Mouse (Mus musculus): Measurements from ENCODE around the gene Btbd8. TPM values are rescaled to one million over a fixed set of nuclear protein-coding genes. Genes with fewer than 3 reads are reported as not detected.

Gene Btbd8
- total and polyA plus RNA-seq, 3 experiments, result 0.90 to 5.6 (median 5.1) TPM

DNA sequence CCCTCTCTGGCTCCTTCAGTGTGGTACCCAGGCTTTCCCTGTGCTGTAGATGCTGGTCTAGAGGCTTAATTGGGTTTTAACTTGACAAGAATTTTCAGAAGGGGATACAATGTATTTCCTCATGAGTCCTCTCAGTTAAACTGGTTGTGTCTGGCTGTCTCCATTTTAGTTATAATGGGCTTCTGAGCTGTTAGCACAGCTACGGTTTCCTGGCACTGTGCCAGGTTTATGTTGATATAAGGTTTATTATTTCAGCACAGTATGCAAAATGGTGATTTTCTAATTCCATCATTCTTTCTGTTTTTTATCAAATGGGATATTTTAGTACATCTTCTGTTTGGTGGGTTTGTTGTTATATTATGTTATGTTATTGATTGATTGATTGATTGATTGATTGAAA, 16.1 kb upstream of the Btbd8 start:
- Histone ChIP-seq H3K79me2 (replicated peaks; ENCODE audit: control insufficient read depth, insufficient read depth, low read length) (no peaks in the 10 kb centered on the region), H3K27me3 (ENCODE audit: control insufficient read depth, insufficient read depth, low read length) (no peaks in the 10 kb centered on the region), H3K4me1 (ENCODE audit: control insufficient read depth, insufficient read depth, low read length) (no peaks in the 10 kb centered on the region; the same call in 1 of the 2 replicates), H3K27ac (no peak overlapping the region), H3K9ac (ENCODE audit: low read depth, low read length) (no peak overlapping the region), H3K4me3 (no peak overlapping the region), H3K36me3 (ENCODE audit: control insufficient read depth, insufficient read depth, low read length) (no peaks in the 10 kb centered on the region)
- WGBS, result 9% methylated on average over 1 of the region's 1 CpGs
- TF ChIP-seq POLR2A (IDR thresholded peaks at IDR 0.05; ENCODE audit: insufficient read depth, low read depth, low read length) (no peak), CTCF (IDR thresholded peaks at IDR 0.05) (no peak), EP300 (IDR thresholded peaks at IDR 0.05; ENCODE audit: insufficient read depth, low read depth, low read length) (no peak)
- intact Hi-C loops (cut with DNase I), result no loop called here
- DNase-seq, result no peak

DNA sequence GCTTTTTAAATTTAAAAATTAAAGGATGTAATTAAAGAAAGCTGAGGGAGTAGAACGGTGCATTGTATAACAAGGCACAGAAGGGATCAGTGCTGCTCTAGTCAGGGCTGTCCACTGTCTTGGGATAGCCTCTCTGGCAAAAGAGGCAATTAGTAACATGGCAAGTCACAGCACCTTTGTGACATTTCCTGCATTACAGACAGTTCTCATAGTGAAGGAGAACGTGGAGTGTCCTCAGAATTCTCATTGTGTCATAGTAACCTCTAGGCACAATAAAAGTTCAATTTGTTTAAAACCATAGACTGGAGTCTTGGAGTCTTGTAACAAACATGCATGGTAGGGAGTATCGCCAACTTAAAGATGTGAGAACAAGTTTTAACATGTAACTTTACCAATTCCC, 6.5 kb upstream of the Btbd8 start, which contains the start of gene Lpcat2b:
TSS of gene Lpcat2b (plus strand) at position 301 of the 400 bp plus-strand sequence.
- WGBS, result 71% methylated on average over 3 of the region's 3 CpGs
- Histone ChIP-seq H3K9ac (ENCODE audit: low read depth, low read length) (no peak within 1 kb of the TSS), H3K4me1 (ENCODE audit: control insufficient read depth, insufficient read depth, low read length) (no peaks in the 10 kb centered on the region), H3K36me3 (ENCODE audit: control insufficient read depth, insufficient read depth, low read length) (no peaks in the 10 kb centered on the region), H3K79me2 (replicated peaks; ENCODE audit: control insufficient read depth, insufficient read depth, low read length) (no peaks in the 10 kb centered on the region), H3K27ac (no peak within 1 kb of the TSS), H3K4me3 (no peak within 1 kb of the TSS), H3K27me3 (ENCODE audit: control insufficient read depth, insufficient read depth, low read length) (no peaks in the 10 kb centered on the region)
- TF ChIP-seq POLR2A (IDR thresholded peaks at IDR 0.05; ENCODE audit: insufficient read depth, low read depth, low read length), result no peak
- no peak for TF ChIP-seq EP300 (IDR thresholded peaks at IDR 0.05; ENCODE audit: insufficient read depth, low read depth, low read length)
- no peak for TF ChIP-seq CTCF (IDR thresholded peaks at IDR 0.05)
- no peak for DNase-seq
- intact Hi-C loops (cut with DNase I), result no loop called here

DNA sequence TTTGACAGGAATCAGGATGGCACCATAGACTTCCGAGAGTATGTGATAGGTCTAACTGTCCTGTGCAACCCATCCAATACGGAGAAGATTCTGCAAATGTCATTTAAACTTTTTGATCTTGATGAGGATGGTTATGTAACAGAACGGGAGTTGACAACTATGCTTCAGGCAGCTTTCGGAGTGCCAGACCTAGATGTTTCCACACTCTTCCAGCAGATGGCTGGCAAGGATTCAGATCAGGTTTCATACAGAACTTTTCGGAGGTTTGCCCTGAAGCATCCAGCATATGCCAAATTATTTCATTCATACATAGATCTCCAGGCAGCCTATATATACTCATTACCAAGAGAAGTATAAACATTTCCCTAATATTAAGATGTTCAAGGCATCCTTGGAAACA, 3.8 kb upstream of the Btbd8 start:
- no peak overlapping the region for H3K27ac ChIP-seq
- H3K27me3 ChIP-seq (ENCODE audit: control insufficient read depth, insufficient read depth, low read length), result no peaks in the 10 kb centered on the region
- DNase-seq, result no peak
- intact Hi-C loops (cut with DNase I), result no loop called here
- no peaks in the 10 kb centered on the region for H3K4me1 ChIP-seq (ENCODE audit: control insufficient read depth, insufficient read depth, low read length)
- H3K79me2 ChIP-seq (replicated peaks; ENCODE audit: control insufficient read depth, insufficient read depth, low read length), result no peaks in the 10 kb centered on the region
- no peaks in the 10 kb centered on the region for H3K36me3 ChIP-seq (ENCODE audit: control insufficient read depth, insufficient read depth, low read length)
- H3K9ac ChIP-seq (ENCODE audit: low read depth, low read length), result no peak overlapping the region
- H3K4me3 ChIP-seq, result no peak overlapping the region
- WGBS, result 74% methylated on average over 5 of the region's 5 CpGs
- no peak for TF ChIP-seq POLR2A (IDR thresholded peaks at IDR 0.05; ENCODE audit: insufficient read depth, low read depth, low read length)
- no peak for TF ChIP-seq EP300 (IDR thresholded peaks at IDR 0.05; ENCODE audit: insufficient read depth, low read depth, low read length)
- TF ChIP-seq CTCF (IDR thresholded peaks at IDR 0.05), result no peak

DNA sequence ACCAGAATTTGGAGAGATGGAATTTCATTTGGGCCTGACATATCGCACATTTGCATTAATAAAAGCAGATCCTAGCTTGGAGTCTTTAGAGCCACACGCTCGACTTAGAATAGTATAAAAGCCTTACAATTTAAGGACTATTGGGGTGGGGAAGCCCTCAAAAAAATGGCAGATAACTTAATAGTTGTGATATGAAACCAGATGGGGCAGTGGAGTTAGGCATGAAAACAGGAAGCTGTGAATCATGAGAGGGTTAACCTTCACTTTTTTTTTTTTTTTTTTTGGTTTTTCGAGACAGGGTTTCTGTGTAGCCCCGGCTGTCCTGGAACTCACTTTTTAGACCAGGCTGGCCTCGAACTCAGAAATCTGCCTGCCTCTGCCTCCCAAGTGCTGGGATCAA, 1.6 kb upstream of the Btbd8 start:
- no peaks in the 10 kb centered on the region for H3K27me3 ChIP-seq (ENCODE audit: control insufficient read depth, insufficient read depth, low read length)
- H3K4me3 ChIP-seq, result no peak overlapping the region
- no peak overlapping the region for H3K27ac ChIP-seq
- H3K4me1 ChIP-seq (ENCODE audit: control insufficient read depth, insufficient read depth, low read length), result no peaks in the 10 kb centered on the region
- 86% methylated on average over 6 of the region's 6 CpGs for WGBS
- H3K79me2 ChIP-seq (replicated peaks; ENCODE audit: control insufficient read depth, insufficient read depth, low read length), result no peaks in the 10 kb centered on the region
- no peaks in the 10 kb centered on the region for H3K36me3 ChIP-seq (ENCODE audit: control insufficient read depth, insufficient read depth, low read length)
- no peak for DNase-seq
- no peak for TF ChIP-seq POLR2A (IDR thresholded peaks at IDR 0.05; ENCODE audit: insufficient read depth, low read depth, low read length)
- no peak for TF ChIP-seq EP300 (IDR thresholded peaks at IDR 0.05; ENCODE audit: insufficient read depth, low read depth, low read length)
- no peak for TF ChIP-seq CTCF (IDR thresholded peaks at IDR 0.05)
- intact Hi-C loops (cut with DNase I), result loop anchor here (5.0 kb wide), 2 partner anchors 79 to 161 kb away; partner anchors contain the start of genes Glmn and Rpap2
- no peak overlapping the region for H3K9ac ChIP-seq (ENCODE audit: low read depth, low read length)

DNA sequence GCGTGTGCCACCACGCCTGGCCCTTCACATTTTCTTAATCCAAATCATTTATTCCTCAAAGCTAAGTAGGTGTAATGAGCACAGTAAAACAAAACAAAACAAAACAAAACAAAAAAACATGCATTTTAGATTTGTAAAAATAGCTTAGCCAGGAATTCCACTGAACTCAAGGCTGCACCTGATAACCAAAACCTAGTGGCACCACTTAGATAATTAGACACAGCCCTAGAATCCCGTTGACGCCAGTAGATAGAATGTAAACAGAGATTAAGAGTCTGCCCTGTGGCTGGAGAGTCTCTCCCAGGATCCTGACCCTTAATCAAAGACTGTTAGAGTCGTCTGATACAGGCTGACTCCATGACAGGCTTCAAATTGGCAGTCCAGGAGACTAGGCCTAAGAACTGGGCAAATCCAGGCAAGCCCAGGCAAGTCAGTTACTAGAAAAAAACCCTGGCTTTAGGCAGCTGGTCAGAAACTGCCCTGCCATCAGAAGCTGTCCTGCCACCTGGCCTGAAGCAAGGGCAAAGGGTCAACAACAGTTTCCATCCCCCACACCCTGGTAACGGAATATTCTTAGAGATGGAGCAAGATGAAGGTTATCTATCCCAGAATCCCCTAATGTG, 1.1 kb upstream of the Btbd8 start:
- H3K4me1 ChIP-seq (ENCODE audit: control insufficient read depth, insufficient read depth, low read length), result no peaks in the 10 kb centered on the region
- H3K4me3 ChIP-seq, result no peak overlapping the region
- intact Hi-C loops (cut with DNase I), result loop anchor here (5.0 kb wide), 2 partner anchors 79 to 161 kb away; partner anchors contain the start of genes Glmn and Rpap2
- H3K9ac ChIP-seq (ENCODE audit: low read depth, low read length), result no peak overlapping the region
- H3K27me3 ChIP-seq (ENCODE audit: control insufficient read depth, insufficient read depth, low read length), result no peaks in the 10 kb centered on the region
- no peaks in the 10 kb centered on the region for H3K36me3 ChIP-seq (ENCODE audit: control insufficient read depth, insufficient read depth, low read length)
- no peak for DNase-seq
- TF ChIP-seq CTCF (IDR thresholded peaks at IDR 0.05) (no peak), POLR2A (IDR thresholded peaks at IDR 0.05; ENCODE audit: insufficient read depth, low read depth, low read length) (no peak), EP300 (IDR thresholded peaks at IDR 0.05; ENCODE audit: insufficient read depth, low read depth, low read length) (no peak)
- H3K27ac ChIP-seq, result no peak overlapping the region
- no peaks in the 10 kb centered on the region for H3K79me2 ChIP-seq (replicated peaks; ENCODE audit: control insufficient read depth, insufficient read depth, low read length)
- 80% methylated on average over 6 of the region's 6 CpGs for WGBS

DNA sequence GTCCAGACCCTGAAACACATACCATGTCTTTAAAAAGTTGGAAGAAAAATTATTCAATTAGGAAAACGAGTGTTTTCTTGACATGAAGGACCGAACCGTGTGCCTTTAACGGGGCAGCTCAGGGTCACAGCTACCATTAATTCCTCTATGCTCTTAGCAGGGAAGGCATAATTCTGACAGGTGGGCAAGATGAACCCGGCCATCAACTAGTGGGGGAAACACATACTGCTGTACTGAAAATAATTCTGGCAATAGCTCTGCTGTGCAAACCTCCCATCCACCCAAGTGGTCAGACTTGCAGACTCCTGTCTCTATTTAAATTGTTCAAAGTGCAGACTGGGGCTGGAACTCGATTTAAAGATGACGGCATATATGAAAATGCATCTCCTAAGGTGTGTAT, 556 bp downstream of the Btbd8 start:
- intact Hi-C loops (cut with DNase I), result loop anchor here (5.0 kb wide), 2 partner anchors 81 to 159 kb away; partner anchors contain the start of genes Glmn and Rpap2
- no peaks in the 10 kb centered on the region for H3K79me2 ChIP-seq (replicated peaks; ENCODE audit: control insufficient read depth, insufficient read depth, low read length)
- TF ChIP-seq CTCF (IDR thresholded peaks at IDR 0.05), result no peak
- no peak for TF ChIP-seq POLR2A (IDR thresholded peaks at IDR 0.05; ENCODE audit: insufficient read depth, low read depth, low read length)
- TF ChIP-seq EP300 (IDR thresholded peaks at IDR 0.05; ENCODE audit: insufficient read depth, low read depth, low read length), result no peak
- peak overlapping the region; percentile 89 for H3K27ac ChIP-seq
- no peaks in the 10 kb centered on the region for H3K36me3 ChIP-seq (ENCODE audit: control insufficient read depth, insufficient read depth, low read length)
- 25% methylated on average over 7 of the region's 7 CpGs for WGBS
- H3K27me3 ChIP-seq (ENCODE audit: control insufficient read depth, insufficient read depth, low read length), result no peaks in the 10 kb centered on the region
- DNase-seq, result no peak
- H3K4me1 ChIP-seq (ENCODE audit: control insufficient read depth, insufficient read depth, low read length), result no peaks in the 10 kb centered on the region
- peak overlapping the region; percentile 97 for H3K9ac ChIP-seq (ENCODE audit: low read depth, low read length)
- H3K4me3 ChIP-seq, result peak overlapping the region; percentile 83
